Mouse (Mus musculus) bone marrow, adult 2 months (tissue): Measurements from ENCODE around the gene Slc2a6.

ENCODE experiments used
- CTCF ChIP-seq: fragments of 200-500 bp; IDR thresholded peaks from 2 replicates; pipeline ENCODE4 v1.5.1; 2011; ENCODE audit warnings: low read length, control low read depth; ENCODE audit not compliant: control insufficient read depth, insufficient read depth
- POLR2A ChIP-seq: fragments of 200-500 bp; IDR thresholded peaks from 2 replicates; pipeline ENCODE4 v1.6.1; 2011; ENCODE audit warnings: low read depth, mild to moderate bottlenecking, control low read depth, low read length, borderline replicate concordance; ENCODE audit not compliant: control insufficient read depth

- TF ChIP-seq CTCF: no peak
- TF ChIP-seq POLR2A: no peak
These were observed 53.8 kb downstream of the Slc2a6 start for GRCm38 (mm10) chr2:26973960-26974359.
